Mouse (Mus musculus): Measurements from ENCODE around the gene Lmo7.

Lmo7 gene

DNA sequence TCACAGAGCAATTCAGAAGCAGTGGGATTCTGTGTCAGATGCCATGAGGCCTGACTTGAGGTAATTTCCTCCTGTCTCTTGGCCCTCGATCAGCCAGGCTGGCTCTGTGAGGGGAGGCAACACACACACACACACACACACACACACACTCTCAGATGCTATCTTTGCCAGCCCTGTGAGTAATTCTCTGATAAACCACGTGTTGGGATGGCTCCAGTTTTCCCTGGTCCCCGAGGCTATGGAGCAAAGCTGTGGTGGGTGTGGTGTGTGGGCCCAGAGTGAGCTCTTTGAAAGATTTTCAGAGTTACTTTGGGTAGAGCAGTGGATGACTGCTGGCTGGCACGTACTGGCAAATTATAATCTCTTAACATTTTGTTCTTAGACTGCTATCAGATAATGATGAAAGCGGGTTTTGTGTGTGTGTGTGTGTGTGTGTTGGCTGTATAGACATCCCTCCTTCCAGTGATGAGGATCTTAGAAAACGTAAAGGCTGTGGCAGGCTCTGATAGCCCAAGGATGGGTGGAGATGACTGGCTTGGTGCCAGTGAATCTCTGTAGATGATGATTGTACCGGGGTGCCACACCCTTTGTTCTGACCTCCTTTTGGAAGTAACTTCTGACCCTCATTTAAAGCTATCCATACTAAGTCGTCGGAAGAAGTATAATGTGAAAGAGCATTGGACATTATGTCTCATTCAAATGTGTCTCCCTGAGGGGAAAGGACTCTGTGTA is 140.6 kb downstream of the Lmo7 start:
- in situ Hi-C loops (cut with MboI, MseI): no loop called here

DNA sequence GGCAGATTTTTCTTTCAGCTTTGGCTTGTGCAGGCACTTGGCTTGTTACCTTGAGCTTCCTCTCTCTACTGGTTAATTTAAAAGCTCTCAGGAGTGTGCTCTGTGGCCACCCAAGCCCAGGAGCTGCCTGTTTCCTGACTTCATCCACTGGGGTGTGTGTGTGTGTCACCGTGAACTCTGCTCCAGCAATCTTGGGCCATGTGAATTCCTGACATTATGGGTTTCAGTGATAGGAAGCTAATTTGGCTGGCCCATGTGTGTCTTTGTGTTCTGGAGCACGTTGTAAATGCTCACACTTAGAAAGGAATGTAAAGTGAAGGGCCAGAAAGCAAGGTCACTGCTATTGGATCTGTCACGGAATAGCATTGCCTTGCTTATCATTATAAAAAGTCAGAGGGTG is 143.1 kb downstream of the Lmo7 start:
- in situ Hi-C loops (cut with MboI, MseI): no loop called here

DNA sequence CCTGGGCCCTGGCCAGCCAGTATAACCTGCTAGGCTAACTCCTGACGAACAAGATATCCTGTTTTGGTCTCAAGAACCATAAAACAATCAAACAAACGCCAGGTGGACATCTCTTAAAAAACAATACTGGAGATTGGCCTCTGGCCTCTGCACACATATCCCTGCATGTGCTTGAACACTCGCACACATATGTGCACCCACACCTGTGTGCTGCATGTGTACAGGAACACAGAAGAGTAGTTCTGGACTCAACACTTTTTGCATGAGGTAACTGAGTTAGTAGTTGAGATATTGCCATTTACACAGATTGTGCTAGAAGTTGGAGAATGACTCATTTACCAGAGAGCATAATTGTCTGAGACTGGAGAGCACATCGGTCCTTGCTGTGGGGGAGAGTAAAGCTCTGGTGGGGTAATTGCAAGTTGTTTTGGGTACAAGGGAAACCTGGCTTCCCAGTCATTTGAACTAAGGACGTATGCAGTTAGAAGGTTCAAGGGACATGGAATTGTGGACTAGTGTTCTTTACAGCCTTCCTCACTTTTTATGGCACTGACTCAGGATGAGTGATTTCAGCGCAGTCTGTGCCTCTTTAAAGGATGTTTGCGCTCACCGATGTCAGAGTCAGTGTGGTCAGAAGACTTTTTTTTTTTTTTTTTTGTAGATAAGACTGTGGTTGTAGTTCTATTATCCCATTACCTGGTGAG is 148.7 kb downstream of the Lmo7 start:
- in situ Hi-C loops (cut with MboI, MseI): no loop called here

DNA sequence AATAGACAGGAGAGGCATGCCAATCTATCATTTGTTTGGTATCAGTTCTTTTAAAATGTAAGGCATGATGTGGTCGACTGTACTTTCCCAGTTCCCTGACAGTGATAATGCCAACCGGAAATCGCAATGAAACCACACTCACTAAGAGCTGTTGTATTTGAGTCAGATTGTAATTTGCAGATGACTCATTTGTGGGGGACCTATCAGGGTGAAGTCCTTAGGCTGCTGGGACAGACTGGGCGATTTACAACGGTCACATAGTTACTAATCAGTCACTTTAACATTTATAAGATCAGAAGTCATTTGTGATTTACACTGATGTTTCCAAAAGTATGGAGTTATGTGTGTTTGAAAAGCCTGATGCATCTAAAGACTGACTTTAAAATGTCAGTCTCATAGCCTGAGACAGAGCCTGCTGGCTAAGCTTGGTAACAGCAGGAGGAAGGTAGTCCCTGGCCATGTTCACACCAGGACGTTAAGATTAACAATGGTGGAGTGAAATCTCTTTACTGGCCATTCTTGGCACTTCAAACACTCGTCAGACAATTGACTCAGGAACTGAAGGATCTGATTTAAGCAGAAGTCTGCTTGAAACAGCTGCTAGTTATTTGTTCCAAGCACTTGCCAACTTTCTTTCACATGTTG is 149.4 kb downstream of the Lmo7 start:
- in situ Hi-C loops (cut with MboI, MseI): no loop called here

DNA sequence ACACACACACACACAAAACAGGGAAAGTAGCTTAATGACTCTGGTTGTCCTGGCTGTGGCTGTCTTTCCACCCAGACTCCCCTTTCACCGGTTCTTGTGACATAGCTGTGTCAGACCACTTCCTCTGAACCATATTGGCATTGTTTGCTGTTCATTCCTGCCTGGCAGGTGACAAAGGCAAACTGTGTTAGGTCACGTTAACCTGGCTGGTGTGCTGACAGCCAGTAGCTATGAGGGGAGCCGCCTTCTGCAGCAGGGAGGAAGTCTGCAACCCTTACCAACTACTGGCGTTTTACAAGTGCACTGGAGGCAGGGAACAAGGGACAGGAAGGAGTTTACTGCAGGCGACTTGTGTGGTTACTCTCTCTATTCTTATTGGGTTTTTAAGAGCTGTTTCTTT is 153.2 kb downstream of the Lmo7 start:
- in situ Hi-C loops (cut with MboI, MseI): no loop called here

DNA sequence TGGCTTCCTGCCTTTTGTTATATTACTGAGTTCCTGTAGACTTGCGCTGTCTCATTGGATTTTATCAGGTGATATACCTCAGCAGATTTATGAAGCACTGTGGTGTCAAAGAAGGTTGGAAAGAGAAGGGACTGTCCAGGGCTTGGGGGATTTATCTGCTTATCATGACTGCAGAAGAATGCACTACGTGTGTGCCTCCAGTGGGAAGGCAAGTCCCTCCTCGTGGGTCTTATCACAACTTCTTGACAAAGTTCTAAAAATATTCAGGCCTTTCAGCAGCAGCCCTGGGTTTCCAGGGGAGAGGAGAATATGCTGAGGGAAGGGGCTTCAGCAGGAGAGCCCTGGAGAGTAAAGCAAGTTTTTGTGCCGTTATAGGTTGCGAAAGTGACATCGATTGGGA is 154.0 kb downstream of the Lmo7 start:
- in situ Hi-C loops (cut with MboI, MseI): no loop called here

DNA sequence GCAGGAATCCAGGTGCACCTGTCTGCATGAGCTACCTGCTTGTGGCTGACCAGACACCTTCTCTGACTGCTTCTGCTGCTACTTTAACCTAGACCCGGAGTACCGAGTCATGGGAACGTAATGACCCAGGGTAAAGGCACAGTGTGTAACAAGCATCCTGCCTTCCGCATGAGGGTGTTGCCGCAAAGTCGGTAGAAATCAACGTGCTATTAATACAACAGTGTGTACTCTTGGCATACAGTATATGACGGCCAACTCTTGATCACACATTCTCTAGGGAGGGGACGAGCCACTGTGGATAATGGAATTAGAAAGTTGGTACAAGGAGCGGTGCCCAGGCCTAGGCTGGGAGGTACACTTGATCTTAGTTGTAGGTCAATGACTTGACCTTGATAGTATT is 156.6 kb downstream of the Lmo7 start:
- in situ Hi-C loops (cut with MboI, MseI): no loop called here

DNA sequence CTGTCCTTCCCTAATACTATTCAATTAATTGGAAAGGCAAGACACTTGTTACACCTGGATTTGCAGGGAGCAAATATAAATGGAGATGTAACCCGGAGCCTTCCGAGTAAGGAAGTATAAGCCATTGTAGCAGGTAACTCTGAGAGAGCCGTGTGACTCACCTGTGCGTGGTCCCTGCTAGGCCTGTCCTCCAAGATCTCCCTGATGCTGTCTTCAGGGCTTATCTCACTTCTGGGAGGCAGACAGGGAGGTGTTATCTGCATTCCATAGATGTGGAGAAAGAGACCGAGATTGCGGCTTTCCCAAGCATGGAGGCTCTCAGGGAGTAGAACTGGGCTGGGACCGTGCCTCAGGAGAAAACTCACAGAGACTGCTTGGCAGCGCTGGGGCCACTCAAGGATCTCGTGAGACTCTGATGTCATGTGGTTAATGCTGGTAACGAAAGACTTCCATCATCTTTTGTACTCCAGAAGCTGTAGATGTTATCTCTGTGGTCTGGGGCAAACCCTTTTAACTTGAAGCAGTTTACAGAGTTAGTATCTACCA is 162.2 kb downstream of the Lmo7 start:
- in situ Hi-C loops (cut with MboI, MseI): no loop called here

DNA sequence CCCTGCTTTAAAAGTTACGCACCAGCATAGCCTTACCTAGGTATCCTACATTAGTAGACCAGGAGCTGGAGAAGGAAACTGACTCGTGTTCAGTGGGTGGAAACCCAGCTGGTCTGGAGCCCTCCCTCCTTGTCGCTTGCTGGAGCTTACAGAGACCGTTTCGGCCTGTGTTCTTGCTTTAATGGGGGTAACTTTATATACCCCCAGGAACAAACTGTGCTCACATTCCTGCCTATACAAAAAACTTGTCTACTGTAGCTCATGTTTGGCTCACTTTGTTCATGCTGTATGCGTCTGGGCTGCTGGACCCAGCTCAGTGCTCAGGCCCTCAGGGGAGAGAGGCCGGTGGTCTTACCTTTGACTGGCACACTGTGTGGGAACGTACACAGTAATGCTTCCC is 162.7 kb downstream of the Lmo7 start:
- in situ Hi-C loops (cut with MboI, MseI): no loop called here

DNA sequence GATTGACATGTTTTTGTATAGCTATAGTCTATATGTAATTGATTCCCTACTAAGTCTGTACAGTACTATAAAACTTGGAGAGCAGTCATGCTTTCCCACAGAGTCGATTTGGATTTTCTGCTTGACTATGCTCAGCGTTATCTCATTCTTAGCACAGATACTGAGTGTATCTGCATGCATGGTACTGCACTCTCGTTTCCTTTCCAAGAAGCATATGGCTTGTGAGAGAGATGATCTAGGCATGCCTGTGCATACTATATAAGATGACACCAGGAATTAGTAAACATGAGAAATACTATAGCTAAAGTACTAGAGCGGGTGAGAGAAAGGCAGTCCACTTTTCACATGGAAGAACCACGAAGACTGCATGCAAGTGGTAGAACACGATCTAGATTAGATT is 163.5 kb downstream of the Lmo7 start:
- in situ Hi-C loops (cut with MboI, MseI): no loop called here

DNA sequence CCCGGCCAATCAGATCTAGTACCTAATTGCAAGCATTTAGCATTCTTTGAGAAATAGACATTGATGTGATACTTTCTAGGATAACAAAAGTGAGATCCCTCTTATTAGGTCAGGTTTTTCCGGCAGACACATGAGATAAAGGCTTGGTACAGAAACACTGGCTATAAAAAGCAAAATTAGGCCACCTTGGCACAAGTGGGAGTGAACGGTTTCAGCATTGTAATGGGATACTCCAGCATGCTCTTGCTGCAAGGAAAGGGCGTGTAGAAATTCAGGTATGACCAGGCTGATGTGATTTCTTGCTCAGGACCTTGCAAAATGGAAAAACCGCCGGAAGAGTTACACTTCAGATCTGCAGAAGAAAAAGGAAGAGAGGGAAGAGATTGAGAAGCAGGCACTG is 168.5 kb downstream of the Lmo7 start:
- in situ Hi-C loops (cut with MboI, MseI): no loop called here

DNA sequence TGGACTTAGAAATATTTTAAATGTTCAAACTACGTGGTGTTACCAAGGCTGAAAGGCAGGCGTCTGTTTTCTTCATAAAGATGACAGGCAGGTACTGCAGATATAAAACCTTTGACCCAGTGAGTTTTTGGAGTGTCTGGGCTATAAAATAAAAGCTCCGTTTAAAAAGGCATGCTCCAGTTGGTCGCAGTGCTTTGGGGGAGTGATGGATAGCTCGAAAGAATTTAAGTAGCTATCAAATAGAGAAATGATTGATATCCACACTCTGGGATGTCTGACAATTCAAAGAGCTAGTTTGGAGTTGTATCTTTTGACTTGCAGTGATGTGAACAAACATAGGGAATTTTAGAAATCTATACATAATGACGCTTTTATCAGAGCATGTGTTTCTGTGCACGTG is 171.7 kb downstream of the Lmo7 start:
- in situ Hi-C loops (cut with MboI, MseI): no loop called here

DNA sequence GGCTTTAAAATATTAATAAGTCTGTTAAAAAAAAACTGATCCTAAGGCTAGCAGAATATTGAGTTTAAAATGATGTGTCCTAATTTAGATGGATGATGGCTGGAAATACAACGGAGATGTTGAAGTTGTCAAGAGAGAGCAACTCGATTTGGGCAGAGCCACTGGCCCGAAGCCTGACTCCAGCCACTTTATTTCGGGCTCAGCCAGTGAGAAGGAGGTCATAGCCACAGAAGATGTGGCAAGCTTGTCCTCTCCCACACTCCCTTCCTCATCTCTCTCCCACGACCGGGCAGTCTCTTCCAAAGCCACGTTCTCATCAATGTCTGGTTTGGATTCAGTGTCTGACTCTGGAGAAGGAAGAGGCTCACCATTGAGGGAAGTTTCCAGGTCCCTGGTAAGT is 172.2 kb downstream of the Lmo7 start:
- in situ Hi-C loops (cut with MboI, MseI): no loop called here

DNA sequence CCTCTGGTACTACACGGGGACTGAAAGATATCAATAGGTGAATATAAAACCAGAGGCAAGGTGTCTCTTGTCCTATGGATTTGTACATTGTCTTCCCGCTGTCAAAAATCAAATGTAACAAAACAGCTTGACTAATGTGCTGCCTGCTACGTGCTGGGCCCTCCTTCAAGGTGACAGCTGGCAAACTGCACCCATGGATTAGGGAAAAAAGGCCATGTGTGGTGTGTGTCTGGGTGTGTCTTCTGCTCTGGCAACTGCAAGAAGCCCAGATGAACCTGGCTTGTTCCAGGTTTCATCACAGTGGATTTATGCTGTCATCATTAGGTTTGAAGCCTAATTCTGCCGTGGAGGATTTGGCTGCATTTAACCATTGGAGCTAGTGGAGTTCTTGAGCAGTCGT is 174.0 kb downstream of the Lmo7 start:
- in situ Hi-C loops (cut with MboI, MseI): no loop called here

DNA sequence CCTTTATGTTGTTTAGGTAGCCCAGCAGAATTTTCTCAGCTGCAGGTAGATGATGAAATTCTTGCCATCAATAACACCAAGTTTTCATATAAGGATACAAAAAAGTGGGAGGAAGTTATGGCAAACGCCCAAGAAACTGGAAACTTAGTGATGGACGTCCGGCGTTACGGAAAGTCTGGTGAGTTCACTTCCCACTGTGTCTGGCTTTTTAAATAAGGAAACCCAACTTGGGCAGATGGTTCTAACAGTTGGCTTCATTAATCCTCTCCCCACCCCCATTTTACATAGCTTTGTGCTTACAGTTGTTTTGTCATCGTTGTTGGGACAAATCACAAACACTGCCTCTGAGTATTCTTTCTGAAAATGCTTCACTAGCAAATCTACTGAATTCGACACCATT is 182.2 kb downstream of the Lmo7 start:
- in situ Hi-C loops (cut with MboI, MseI): no loop called here

DNA sequence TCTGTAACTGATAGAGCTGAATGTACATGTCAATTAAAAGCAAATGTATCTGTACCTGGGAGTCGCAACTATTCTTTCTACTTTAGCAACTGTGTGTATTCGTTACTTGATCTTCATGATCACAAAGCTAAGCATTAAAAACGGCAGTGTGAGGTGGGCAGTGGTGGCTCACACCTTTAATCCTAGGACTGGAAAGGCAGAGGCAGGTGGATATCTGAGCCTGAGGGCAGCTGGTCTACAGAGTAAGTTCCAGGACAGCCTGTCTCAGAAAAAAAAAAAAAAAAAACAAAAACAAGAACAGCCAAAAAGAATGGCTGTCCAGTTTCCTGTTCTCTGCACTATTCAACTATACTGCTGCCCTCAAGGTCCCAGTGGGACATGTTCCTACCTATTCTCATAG is 182.6 kb downstream of the Lmo7 start:
- in situ Hi-C loops (cut with MboI, MseI): no loop called here

DNA sequence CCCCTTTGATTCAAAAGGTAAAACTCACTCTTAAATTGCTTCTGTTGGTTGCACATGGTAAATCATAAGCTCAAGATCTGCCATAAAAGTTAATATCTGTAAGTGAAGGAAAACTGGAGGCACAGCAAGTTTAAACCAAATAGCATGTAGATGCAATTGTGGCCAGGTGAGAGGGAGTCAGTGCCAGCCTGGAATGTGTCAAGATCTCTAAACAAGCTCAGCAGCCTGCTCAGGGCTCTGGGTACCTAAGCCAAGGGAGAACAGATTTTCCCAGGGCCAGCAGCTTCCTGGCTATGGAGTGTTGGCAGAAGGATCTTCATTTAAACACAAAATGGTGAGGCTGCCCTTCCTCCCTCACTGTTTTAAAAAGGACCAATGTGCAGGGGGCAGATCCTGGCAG is 184.6 kb downstream of the Lmo7 start:
- in situ Hi-C loops (cut with MboI, MseI): no loop called here

DNA sequence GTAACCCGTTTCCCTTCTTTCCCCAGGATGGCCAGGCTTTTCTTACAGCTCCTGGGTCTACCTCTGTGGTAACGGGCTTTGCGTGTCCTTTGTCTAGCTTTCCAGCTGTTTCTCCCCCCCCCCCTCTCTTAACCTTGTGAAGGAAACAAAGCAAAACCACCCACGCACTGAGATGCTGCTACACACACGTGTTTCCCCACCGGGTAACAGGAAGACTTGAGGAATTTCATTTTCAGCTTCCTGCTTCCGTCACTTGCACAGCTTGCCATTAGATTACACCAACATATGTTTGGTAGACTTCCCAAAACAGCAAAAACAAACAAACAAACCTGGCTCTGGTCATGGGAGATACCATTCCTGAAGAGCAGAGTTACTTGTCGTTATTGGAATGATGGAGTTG is 186.1 kb downstream of the Lmo7 start:
- in situ Hi-C loops (cut with MboI, MseI): no loop called here

DNA sequence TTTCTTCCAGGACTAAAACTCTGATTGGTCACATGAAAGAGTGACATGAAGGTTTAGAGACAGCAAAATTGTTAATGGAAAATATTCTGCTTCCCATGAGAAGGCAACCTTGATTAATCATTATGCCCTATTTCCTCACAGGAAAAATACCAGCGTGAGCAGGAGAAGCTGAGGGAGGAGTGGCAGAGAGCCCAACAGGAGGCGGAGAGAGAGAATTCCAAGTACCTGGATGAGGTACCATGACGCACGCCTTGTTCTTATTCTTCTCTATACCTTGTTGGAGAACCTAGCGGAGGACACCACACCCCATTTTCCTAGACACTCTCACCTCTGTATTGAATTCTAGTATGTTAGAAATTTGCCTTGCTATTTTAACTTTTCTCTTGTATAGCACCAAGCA is 188.7 kb downstream of the Lmo7 start:
- in situ Hi-C loops (cut with MboI, MseI): no loop called here

DNA sequence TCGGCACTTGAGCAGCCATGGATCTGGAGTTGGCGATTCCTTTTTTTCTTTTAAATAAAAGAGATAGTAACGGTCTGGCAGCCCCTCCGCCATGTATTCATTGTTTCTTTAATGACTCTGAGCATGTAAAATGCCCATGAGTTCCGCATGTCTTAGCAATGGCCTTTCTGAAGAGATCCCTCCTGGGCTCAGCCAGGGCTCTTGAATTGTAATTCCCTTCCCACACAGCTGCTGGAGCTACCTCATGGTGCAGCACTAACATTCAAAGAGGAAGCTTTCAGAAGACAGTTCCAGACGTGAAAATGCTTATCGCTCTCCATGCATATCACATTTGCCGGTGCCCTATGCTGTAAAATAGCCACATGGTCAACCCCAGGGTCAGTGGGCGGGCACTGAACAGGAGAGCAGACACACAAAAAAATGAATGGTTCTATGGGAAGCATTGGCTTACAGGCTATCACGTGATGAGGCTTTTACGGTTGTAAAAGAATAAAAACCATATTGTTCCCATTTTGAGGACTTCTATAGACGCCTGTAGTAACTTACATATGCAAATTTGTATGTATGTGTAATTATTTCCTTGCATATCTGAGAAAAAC is 198.0 kb downstream of the Lmo7 start:
- in situ Hi-C loops (cut with MboI, MseI): loop anchor here in 1 of 2 experiments (25.0 kb wide), 1 partner anchor 1060 kb away; the partner anchor contains the start of gene Kctd12

DNA sequence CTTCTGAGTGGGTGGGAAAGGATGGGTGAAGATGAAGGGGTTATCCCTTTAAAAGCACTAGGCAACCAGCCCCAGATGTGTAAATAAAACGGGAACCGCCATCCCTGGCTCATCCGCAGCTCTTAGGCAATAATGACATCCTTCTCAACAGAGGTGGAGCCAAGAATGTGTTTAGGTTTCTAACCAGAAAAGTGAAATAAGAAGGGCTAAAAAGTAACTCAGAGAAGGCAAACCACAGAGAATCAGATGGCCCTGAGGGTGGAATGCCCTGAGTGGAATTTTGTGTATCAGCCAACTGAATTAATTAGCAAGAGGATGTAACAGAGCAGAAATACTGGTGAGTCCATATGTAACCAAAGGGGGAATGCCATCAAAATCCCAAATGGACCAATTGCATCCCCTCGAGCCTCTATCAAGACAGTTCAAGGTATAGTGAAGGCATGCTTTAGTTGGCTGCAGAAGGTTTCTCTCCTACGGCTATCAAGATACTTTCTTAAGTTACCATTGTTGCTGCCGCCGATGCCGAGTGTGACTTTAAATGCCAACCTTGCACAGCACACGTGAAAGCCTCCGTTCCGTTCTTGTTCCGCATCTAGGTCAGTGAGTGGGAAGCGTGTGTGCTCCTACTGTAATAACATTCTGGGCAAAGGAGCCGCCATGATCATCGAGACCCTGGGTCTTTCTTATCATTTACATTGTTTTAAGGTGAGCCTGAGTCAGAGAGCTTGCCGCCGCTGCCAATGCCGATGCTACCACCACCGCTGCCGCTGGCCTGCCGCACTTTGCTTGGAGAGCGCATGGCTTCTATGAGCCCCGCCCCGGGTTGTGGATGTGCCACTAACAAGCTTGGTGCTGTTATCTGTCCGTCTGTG is 201.1 kb downstream of the Lmo7 start:
- in situ Hi-C loops (cut with MboI, MseI): loop anchor here in 1 of 2 experiments (25.0 kb wide), 1 partner anchor 1056 kb away; the partner anchor contains the start of gene Kctd12

Measured in T-helper 17 cell (primary cell).